Mouse (Mus musculus) layer of hippocampus, postnatal 14 days (tissue): ENCODE measurements at regions not wholly inside any gene's neighbourhood (a gene's known extent, or its start where the extent isn't known, plus 50 kb on each side); places are given as distances from the start of the nearest gene placed in this dataset.
A peak's percentile ranks its signal among the peaks of the same experiment; 100 is the strongest.

Experiments
- DNase-seq, 2 experiments: peaks; one replicate each; pipeline ENCODE4 v3.0.0; 2021 to 2022; ENCODE audit warnings: low spot score in 2 of 2, mixed read lengths in 1 of 2

GRCm38 (mm10) chr6:141023501-141023900 lies 225.6 kb upstream of the Pde3a start:
- no peak for DNase-seq

GRCm38 (mm10) chr6:141027353-141027752 lies 221.7 kb upstream of the Pde3a start:
- DNase-seq: no peak

GRCm38 (mm10) chr6:141027787-141028186 lies 221.3 kb upstream of the Pde3a start:
- DNase-seq: no peak

GRCm38 (mm10) chr6:141034824-141035223 lies 214.2 kb upstream of the Pde3a start:
- DNase-seq: no peak

GRCm38 (mm10) chr6:141041358-141041757 lies 207.7 kb upstream of the Pde3a start:
- peak; percentile 29 to 42 for DNase-seq

- DNase-seq: no peak
Observed at GRCm38 (mm10) chr6:141041781-141042625, 207.1 kb upstream of the Pde3a start.

- no peak for DNase-seq
Observed at GRCm38 (mm10) chr6:141048271-141048670, 200.8 kb upstream of the Pde3a start.

- DNase-seq: no peak
Observed at GRCm38 (mm10) chr6:141050038-141050684, 198.9 kb upstream of the Pde3a start.

GRCm38 (mm10) chr6:141054026-141054425 lies 195.0 kb upstream of the Pde3a start:
- DNase-seq: no peak

GRCm38 (mm10) chr6:141059250-141059916 lies 189.7 kb upstream of the Pde3a start:
- DNase-seq: no peak

GRCm38 (mm10) chr6:141065724-141066123 lies 183.3 kb upstream of the Pde3a start:
- no peak for DNase-seq

- DNase-seq: no peak
Observed at GRCm38 (mm10) chr6:141068861-141069467, 180.1 kb upstream of the Pde3a start.

- DNase-seq: no peak
Observed at GRCm38 (mm10) chr6:141069896-141070295, 179.2 kb upstream of the Pde3a start.

- DNase-seq: no peak
Observed at GRCm38 (mm10) chr6:141071507-141071906, 177.6 kb upstream of the Pde3a start.

GRCm38 (mm10) chr6:141091076-141091780 lies 157.8 kb upstream of the Pde3a start:
- DNase-seq: peak in 1 of 2 experiments; percentile 26

GRCm38 (mm10) chr6:141091781-141092140 lies 157.3 kb upstream of the Pde3a start:
- peak in 1 of 2 experiments; percentile 6 for DNase-seq

- no peak for DNase-seq
Observed at GRCm38 (mm10) chr6:141097338-141098122, 151.5 kb upstream of the Pde3a start.

GRCm38 (mm10) chr6:141118287-141118686 lies 130.8 kb upstream of the Pde3a start:
- DNase-seq: no peak

- DNase-seq: no peak
Observed at GRCm38 (mm10) chr6:141126614-141127396, 122.3 kb upstream of the Pde3a start.
